Mouse (Mus musculus): ENCODE measurements at regions not wholly inside any gene's neighbourhood (a gene's known extent, or its start where the extent isn't known, plus 50 kb on each side); places are given as distances from the start of the nearest gene placed in this dataset.
"Not testable (repeated sequence)": the region's sequence is repeated elsewhere in the genome, so short reads cannot be mapped to it uniquely, and the experiment has no call there.

DNA sequence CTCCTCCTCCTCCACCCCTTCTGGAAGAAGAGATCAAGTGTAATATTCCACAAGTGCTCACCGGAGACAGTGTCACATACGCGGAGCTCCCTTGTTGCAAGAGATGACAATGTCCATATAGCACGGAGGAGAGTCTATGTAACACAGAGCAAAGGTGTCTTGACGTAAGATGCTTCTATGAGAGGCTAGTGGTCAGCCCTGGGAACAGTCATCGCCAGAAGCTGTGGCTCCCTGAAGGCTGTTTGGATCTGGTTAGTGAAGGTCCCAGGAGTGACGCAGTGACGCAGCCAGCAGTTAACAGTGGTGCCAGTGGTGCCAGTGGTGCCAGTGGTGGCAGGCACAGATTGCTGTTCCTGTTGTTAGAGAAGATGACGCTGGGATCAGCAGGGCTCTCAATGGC is 66.9 kb downstream of the Twistnb start:
- in situ Hi-C loops (cut with MboI; ENCODE audit: unreplicated experiment in 2 of 2), result no loop called here

DNA sequence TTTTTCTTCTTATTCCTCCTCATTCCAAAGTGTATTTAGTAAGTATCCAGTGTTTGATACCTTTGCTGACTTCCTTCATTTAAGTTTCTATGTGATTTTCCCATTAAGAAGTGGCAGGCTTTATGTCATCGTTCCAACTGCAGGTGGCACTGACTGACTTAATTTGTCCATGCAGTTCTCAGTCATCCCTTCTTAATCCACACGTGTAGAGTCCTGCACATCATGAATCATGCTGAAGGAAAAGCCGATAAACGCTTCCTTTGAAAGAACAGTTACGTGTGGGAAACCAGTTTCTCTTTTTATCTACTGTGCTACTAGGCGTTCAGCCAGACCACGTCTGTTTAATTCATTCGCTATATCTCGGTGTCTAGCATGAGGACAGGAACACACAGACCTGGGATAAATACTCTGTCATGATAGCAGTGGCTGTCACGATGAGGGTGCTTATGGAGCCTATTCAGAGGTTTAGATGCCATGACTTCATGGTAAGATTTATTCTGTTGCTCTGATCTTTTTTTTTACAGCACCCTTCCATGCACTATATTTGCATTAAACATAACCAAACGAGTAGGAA is 68.0 kb downstream of the Twistnb start:
- in situ Hi-C loops (cut with MboI; ENCODE audit: unreplicated experiment in 2 of 2), result no loop called here

DNA sequence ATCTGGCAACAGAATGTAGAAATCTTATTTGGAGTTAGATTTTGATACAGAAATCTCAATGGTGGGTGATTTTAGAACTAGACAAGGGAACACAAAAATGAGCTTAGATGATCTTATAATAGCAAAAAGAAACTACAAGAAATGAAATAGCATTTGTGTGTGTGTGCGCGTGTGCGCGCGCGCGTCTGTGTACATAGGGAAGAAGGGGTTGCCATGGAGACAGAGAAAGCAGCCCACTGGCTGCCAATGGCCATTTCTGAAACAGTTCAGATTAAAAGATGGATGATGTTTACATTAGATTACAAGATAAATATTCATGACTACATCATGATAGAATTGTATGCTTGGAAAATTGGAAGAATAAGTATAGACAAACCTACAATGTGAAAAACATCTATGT is 112.1 kb downstream of the Twistnb start:
- in situ Hi-C loops (cut with MboI; ENCODE audit: unreplicated experiment in 2 of 2), result no loop called here

DNA sequence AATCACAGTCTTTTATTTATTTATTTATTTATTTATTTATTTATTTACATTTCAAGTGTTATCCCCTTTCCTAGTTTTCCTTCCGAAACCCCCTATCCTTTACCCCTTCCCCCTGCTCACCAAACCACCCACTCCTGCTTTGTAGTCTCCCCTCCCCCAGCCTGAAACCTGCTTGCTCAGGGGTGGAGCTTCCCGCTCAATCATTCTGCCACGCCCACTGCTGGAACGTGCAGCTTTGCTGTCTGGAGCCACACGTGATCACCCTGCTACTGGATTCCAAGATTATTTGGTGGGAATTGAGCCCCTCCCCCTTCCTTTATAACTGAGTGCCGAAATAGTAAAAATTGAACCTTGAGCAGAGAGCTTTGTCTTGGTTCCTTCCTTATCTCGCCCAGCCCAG is 122.2 kb downstream of the Twistnb start:
- in situ Hi-C loops (cut with MboI; ENCODE audit: unreplicated experiment in 2 of 2), result not testable (repeated sequence)

DNA sequence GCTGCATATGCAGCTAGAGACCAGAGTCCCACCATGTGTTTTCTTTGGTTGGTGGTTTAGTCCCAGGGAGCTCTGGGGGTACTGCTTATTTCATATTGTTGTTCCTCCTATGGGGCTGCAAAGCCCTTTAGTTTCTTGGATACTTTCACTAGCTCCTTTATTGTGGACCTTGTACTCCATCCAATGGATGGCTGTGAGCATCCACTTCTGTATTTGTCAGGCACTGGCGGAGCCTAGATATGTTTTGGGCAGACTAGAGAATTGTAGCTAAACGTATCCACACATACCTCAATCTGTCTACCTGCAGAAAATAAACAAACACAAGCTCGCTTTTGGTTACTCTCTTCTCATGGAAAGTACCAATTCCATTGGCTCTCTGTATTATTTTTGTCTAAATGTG is 122.8 kb downstream of the Twistnb start:
- in situ Hi-C loops (cut with MboI; ENCODE audit: unreplicated experiment in 2 of 2), result no loop called here

DNA sequence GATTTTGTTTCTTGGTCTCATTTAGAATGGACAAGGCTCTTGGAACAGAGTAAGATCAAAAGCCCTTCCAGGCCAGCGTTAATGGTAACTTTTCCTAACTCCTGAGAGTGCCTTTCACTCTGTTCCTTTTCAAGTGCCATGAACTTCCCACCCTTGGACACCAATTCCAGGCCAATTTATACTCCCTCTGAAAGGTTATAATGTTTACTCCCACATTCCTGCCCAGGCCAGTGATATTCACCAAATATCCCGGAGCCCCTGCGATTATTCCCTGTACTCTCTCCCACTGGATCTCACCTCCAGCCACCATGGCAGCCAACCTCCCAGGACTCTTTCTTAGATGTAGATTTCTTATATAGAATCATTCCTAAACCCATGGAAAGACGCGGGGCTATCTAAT is 123.2 kb downstream of the Twistnb start:
- in situ Hi-C loops (cut with MboI; ENCODE audit: unreplicated experiment in 2 of 2), result no loop called here

DNA sequence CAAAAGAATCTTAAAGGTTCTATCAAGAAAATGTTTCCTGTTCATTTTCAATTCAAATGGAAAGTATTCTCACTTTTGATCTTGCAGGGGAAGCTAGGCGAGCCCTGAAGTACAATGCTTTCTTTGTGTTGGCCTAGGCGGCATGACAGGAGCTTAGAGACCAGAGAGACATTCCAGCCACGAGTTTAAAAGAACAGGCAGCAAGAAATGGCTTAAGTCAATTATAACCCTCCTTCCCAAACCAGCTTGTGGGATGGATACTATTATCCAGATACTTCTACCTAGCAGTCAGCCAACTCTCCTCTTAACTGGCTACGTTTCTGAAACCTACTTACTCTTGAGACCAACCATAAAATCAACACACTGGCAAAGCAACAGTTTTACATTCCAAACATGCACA is 124.3 kb downstream of the Twistnb start:
- in situ Hi-C loops (cut with MboI; ENCODE audit: unreplicated experiment in 2 of 2), result no loop called here

DNA sequence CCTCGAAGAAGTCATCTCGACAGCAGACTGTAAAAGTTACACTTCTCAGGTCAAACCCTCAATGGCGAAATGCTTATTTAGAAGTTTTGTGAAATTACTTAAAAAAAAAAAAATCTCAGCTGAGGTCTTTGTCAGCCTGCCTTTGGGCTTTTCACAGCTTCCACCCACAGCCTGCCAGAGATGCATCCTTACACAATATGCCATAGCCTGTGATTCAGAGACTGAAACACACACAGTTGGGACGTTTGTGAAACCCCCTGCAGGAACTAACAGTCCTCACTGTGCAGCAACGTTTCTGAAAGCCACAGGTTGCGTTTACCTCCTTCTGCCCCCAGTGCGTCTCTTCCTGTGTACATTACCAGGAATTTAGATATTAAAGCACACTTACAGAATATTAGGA is 131.7 kb downstream of the Twistnb start:
- in situ Hi-C loops (cut with MboI; ENCODE audit: unreplicated experiment in 2 of 2), result no loop called here

DNA sequence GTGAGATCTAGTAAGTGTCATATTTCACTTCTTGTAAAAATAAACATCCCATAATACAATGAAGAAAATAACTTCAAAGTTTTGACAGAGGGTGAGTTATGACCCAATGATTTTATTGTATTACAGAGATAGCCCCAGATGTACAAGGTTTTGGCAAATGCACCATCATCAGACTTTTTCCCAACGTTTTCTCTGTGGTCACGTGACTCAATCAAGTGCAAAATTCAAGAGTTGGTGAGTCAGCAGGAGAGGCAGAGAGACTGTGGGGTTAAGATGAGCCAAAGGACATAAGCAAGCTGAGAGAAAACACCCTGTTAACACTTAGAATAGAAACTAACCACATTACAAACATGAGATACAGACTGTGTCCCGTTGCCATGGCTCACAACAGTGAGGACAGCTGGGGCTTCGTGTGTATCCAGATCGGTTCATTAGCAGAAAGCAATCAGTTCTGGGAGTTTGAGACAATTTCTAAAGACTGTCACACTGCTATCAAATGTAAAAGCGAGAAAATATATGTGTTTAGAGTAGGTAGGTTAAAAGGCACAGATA is 148.5 kb downstream of the Twistnb start:
- in situ Hi-C loops (cut with MboI; ENCODE audit: unreplicated experiment in 2 of 2), result no loop called here

DNA sequence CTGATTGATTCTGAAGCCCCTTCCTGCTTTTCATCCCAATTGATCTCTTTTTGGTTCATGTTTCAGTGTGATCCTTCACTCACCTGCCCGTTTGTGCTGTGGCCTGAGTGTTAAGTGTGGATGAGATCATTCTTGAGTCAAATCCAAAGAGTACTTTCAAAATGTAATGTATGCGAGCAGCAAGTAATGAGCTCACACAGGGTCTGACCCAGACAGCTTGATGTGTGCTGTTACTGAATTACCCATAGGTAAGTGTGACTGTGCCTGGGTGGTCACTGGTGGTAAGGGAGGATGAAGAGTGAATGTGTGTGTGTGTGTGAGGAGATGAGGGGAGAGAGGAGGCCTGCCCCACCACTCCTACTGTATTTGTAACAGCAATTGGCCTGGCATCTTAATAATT is 151.4 kb downstream of the Twistnb start:
- in situ Hi-C loops (cut with MboI; ENCODE audit: unreplicated experiment in 2 of 2), result no loop called here

DNA sequence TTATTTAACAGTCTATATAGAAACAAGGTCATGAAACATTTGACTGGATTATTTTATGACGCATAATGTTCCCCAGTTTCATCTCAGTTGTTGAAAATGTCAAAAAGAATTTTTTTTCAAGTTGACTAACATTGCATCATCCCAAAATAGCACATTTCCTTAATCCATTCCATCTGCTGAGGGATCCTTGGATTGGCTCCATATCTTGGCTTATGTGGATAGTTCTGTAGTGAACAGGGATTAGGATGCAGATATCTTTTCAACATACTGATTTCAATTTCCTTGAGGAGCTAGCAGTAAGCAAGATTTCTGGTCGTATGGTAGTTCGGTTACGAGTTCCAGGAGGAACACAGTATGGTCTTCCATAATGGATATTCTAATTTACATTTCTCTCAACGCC is 161.6 kb downstream of the Twistnb start:
- in situ Hi-C loops (cut with MboI; ENCODE audit: unreplicated experiment in 2 of 2), result no loop called here

DNA sequence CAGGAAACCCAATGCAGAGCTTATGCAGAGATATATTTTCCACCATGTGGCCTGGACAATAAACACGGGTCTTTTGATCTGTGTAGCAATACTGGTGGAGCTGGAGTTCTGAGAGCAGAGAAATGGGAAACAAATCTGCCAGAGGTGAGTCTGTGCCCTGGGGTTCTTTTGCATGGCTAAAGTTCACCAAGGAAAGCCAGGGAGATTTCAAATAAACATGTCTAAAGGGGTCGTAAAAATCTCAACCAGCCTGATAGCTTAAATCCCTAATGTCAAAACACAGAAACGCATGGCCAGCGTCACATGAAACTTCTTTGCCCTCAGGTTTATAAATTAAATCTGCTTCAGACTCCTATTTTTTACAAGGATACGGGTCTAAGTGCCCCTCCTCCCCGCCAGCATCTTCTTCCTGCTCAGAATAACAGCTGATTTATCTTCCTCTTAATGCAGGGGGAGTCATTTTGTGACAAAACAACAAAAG is 163.0 kb downstream of the Twistnb start:
- in situ Hi-C loops (cut with MboI; ENCODE audit: unreplicated experiment in 2 of 2), result no loop called here

DNA sequence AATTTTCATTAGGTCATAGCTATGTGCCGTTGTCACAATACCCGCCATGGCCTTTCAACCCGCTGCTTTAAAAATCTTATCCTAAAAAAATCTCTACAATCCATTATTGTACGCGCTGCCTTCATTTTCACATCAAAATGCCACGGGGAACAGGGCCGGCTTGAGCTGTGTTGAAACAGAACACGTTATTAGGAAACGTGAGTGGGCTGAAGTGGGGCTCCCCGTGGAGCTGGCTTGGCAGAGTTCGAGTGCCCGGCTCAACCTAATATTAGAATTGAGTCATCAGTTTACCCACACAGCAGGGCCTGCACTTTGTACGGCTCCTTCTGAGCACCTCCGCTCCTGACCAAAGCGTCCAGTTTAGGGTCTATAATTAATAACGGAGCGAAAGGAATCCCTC is 163.5 kb downstream of the Twistnb start:
- in situ Hi-C loops (cut with MboI; ENCODE audit: unreplicated experiment in 2 of 2), result no loop called here

DNA sequence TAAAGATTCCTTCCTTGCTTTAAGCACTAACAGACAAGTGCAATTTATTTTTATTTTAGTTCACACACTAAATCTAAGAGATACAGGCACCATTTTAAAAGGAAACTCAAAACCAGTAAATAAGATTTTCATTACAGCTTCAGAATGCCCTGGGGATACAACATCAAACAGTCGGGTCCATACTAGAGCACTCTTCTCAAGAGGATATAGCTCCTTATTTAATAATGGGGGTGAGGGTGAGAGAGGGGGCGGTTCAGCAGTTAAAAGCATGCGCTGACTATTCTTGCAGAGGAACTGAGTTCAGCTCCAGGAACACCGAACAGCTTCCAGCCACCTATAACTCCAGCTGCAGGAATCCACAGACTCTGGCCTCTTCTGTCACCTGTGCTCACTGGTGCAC is 164.2 kb downstream of the Twistnb start:
- in situ Hi-C loops (cut with MboI; ENCODE audit: unreplicated experiment in 2 of 2), result no loop called here

DNA sequence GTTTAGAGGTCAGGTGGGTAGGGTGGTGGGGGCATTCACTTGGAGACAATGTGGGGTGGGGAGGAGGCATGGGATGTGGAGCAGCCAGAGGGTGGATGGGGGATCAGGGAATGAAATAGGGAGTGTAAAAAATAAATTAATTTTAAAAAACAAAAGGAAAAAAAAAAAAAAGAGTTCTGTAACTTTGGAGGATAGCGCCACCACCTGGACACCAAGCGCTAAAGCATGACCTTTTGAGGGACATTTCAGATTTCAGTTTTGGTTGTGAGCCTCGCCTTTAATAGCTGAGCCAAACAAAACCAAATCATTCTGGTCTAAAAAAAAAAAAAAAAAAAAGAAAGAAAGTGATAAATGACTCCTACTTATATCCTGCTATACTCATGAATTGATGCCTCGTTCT is 176.0 kb downstream of the Twistnb start:
- in situ Hi-C loops (cut with MboI; ENCODE audit: unreplicated experiment in 2 of 2), result loop anchor here in 1 of 2 experiments (25.0 kb wide), 1 partner anchor 1582 kb away; no protein-coding TSS in a partner anchor

DNA sequence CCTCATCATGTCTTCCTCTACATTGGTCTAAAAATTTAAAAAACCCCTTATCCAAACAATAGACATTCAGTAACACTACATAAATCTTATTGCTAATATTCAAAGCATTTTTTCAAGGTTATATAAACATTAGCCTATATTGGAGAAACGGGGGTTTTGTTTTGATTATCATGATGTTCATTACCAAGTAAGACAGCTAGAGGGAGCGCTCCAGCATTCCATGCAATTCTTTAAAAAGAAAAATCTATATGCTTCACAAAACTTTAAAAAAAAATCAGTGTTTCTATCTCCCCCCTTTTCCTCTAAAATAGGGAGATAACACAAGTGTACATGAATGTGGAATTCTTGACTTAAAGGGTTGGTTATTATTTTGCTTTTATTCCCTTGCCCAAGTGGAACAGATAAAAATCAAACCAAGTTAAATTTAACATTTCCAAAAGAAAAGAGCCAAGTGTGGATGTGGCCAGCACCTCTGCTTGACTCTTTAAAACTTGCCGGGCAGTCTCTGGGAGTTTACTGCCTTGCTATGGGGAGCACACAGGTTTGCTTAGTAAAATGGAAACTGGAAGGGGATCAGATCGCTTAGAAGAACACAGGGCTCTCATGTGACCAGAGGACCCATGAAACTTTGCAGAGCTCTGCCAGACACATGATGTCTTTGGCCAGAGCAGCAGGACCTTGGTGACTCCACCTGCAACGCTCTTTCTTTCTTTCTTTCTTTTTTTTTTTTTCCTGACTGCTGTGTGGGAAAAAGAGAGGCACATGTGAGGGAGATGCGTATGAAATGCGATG is 178.6 kb downstream of the Twistnb start:
- in situ Hi-C loops (cut with MboI; ENCODE audit: unreplicated experiment in 2 of 2), result loop anchor here in 1 of 2 experiments (25.0 kb wide), 1 partner anchor 1579 kb away; no protein-coding TSS in a partner anchor

DNA sequence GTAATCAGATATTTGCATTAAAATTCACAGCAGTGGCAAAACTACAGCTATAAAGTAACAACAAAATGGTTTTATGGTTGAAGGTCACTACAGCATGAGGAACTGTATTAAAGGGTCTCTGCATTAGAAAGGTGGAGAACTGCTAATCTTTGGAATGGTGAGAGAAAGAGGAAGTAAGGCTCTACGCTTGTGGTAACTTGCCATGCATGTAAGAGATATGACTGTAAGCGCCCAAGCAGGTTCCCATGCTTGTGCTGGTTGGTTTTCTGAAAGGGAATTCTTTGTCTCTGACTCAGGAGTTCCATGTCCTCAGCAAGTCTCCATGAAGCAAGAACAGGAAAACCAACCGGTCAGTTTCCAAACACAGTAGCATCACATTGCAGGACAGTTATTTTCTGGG is 182.9 kb downstream of the Twistnb start:
- in situ Hi-C loops (cut with MboI; ENCODE audit: unreplicated experiment in 2 of 2), result loop anchor here in 1 of 2 experiments (25.0 kb wide), 1 partner anchor 1575 kb away; no protein-coding TSS in a partner anchor

DNA sequence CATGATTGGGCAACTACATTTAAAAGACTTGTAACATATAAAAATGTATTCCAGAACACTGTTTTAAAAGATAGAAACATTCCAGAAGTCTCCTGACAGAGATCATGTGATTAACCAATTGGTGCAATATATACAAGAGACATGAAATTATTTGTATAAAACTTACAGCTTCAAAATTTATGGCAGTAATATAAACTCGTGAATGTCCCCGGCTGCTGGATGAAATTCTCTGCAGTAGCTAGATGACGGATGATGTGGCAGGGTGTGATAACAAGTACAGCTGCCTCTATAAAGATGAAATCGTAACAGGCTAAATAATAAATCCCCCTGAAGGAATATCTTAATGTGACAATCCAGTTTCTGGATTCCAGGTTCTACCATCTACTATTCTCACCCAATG is 191.0 kb downstream of the Twistnb start:
- in situ Hi-C loops (cut with MboI; ENCODE audit: unreplicated experiment in 2 of 2), result loop anchor here in 1 of 2 experiments (25.0 kb wide), 1 partner anchor 1567 kb away; no protein-coding TSS in a partner anchor

DNA sequence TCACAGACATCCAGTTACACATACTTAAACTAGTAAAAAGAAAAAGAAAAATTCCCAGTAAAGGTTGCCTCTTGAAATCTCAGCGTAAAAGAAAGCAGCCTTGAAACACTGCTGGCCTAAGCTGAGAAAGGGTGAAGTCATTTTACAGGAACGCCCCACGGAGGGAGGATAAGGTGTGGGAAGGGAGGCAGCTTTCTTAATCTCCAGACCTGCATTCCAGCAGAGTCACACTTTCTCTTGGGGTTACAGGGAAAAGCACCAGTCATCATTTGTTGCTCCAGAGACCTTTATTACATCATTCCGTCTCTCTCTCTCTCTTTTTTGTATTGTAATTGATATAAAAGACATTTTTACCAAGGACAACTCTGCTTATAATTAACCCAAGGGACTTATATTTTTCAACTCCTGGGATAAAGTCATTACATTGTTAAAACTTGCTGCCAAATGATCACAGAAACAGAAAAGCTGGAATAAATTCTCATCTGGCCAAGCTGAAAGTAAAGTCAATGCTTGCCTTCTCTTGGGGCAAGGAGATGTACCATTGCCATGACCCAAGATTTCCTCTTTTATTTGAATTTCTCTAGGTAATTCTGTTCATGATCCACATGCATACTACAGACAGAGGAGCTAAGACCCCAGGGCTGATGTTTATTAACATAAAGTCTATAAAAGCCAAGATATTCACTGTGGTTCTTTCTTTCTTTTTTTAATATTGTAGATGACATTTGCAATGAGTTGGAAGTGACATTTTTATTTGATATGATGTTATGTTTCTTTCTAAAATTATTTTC is 196.9 kb downstream of the Twistnb start:
- in situ Hi-C loops (cut with MboI; ENCODE audit: unreplicated experiment in 2 of 2), result loop anchor here in 1 of 2 experiments (25.0 kb wide), 1 partner anchor 1561 kb away; no protein-coding TSS in a partner anchor

DNA sequence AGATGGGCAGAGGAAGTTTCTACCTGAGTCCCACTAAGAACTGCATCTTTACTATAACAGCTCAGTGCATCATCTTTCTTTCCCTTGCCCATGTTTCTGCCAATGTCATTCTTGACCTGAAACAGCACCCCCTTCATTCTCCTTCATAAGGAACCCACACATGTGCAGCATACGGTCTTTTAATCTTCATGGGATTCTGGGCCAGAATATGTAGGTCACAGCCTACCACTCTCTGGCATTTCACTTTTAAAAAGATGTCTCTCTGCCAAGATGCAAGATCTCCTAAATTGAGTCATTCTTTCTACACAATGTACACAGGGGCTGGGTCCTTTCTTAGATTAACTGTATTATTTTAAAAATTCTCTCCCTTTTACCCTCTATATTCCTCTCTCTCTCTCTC is 223.2 kb downstream of the Twistnb start:
- in situ Hi-C loops (cut with MboI; ENCODE audit: unreplicated experiment in 2 of 2), result no loop called here

DNA sequence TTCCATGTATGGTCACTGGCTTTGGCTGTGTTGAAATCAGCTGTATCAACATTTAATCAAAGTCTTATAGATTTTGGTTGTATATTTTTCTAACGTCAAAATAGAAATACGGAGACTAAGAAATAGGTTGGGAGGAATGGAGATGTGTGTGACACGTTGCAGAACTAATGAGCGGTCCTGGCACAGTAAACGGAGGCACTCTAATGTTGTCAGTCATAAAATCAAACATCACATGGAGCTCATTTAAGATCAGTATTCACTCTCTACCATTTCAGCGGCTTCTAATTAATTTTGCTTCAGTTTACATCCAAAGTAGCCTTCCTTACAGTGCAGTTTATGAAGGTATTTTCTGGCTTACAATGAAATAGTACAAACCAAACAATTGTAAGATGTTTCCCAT is 246.1 kb downstream of the Twistnb start:
- in situ Hi-C loops (cut with MboI; ENCODE audit: unreplicated experiment in 2 of 2), result no loop called here
